Mouse (Mus musculus): ENCODE measurements at regions not wholly inside any gene's neighbourhood (a gene's known extent, or its start where the extent isn't known, plus 50 kb on each side); places are given as distances from the start of the nearest gene placed in this dataset.

GRCm38 (mm10) chr6:73621839-73622426 lies 152.5 kb upstream of the 4931417E11Rik start:
- TF ChIP-seq CHD2 (IDR thresholded peaks at IDR 0.05; ENCODE audit: low read depth, low read length) (no peak), MAFK (IDR thresholded peaks at IDR 0.05; ENCODE audit: insufficient read depth, low read depth, low read length) (no peak)
